Mouse (Mus musculus): ENCODE results near the gene Dmwd. TPM values are rescaled to one million over a fixed set of nuclear protein-coding genes. Genes with fewer than 3 reads are reported as not detected.

Gene Dmwd
- total RNA-seq, 2 experiments from 2014 or later: 151 to 162 TPM

GRCm38 (mm10) chr7:19092381-19093173 lies 16.6 kb downstream of the Dmwd start:
- no peak for DNase-seq (ENCODE audit: low spot score in 2 of 2)
- intact Hi-C loops (cut with DNase I): no loop called here

DNA sequence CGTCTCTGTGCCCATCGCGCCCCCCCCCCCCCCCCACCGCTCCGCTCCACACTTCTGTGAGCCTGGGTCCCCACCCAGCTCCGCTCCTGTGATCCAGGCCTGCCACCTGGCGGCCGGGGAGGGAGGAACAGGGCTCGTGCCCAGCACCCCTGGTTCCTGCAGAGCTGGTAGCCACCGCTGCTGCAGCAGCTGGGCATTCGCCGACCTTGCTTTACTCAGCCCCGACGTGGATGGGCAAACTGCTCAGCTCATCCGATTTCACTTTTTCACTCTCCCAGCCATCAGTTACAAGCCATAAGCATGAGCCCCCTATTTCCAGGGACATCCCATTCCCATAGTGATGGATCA lies 17.1 kb downstream of the Dmwd start:
- intact Hi-C loops (cut with DNase I): no loop called here

DNA sequence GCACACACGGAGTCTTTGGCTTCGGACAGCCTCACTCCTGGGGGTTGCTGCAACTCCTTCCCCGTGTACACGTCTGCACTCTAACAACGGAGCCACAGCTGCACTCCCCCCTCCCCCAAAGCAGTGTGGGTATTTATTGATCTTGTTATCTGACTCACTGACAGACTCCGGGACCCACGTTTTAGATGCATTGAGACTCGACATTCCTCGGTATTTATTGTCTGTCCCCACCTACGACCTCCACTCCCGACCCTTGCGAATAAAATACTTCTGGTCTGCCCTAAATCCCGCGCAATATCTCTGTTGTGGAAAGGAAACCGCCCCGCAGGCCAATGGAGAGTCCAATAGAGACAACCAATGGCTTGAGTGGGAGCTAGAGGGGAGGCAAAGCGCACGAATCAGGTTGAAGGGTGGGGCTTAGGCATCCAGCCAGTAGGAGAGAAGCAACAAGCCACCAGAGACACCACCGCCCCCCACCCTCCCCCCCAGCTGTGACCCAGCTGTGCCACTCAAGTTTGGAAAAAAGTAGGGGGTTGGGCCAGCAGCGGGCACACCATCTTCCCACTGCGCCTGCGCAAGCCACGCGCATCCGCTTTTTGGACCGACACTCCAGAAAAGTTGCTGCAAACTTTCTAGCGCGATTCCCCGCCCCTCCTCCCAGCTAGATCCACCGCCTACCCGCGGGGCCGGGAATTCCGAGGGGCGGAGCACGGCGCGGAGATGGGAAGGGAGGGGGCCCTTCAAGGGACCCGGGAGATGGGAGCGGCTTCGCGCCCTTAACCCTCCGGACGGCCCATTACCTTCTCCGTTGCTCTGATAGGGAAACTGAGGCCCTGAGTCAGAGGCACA lies 17.7 kb downstream of the Dmwd start:
- intact Hi-C loops (cut with DNase I): no loop called here

More for the DNA sequence above, 17.1 kb downstream of the Dmwd start:
- DNase-seq (ENCODE audit: low spot score in 2 of 2): peak; percentile 75 to 82

DNA sequence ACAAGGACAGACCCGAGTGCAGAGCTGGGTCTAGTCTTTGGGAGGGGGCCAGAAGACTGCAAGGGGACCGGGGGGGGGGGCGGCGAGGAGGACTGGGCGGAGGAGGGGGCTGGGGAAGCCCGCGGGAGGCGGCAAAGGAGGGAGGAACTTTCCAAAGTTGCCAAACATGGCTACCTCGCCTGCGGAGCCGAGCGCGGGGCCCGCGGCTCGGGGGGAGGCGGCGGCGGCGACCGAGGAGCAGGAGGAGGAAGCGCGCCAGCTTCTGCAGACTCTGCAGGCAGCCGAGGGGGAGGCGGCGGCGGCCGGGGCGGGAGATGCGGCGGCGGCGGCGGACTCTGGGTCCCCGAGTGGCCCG lies 18.4 kb downstream of the Dmwd start, which contains the start of gene Six5:
Six5 (plus strand) TSS at position 124 of the 355 bp plus-strand sequence.
- no peak for DNase-seq (ENCODE audit: low spot score in 2 of 2)
- intact Hi-C loops (cut with DNase I): no loop called here

More for the DNA sequence above, 17.7 kb downstream of the Dmwd start:
- peak; percentile 86 to 94 for DNase-seq (ENCODE audit: low spot score in 2 of 2)

DNA sequence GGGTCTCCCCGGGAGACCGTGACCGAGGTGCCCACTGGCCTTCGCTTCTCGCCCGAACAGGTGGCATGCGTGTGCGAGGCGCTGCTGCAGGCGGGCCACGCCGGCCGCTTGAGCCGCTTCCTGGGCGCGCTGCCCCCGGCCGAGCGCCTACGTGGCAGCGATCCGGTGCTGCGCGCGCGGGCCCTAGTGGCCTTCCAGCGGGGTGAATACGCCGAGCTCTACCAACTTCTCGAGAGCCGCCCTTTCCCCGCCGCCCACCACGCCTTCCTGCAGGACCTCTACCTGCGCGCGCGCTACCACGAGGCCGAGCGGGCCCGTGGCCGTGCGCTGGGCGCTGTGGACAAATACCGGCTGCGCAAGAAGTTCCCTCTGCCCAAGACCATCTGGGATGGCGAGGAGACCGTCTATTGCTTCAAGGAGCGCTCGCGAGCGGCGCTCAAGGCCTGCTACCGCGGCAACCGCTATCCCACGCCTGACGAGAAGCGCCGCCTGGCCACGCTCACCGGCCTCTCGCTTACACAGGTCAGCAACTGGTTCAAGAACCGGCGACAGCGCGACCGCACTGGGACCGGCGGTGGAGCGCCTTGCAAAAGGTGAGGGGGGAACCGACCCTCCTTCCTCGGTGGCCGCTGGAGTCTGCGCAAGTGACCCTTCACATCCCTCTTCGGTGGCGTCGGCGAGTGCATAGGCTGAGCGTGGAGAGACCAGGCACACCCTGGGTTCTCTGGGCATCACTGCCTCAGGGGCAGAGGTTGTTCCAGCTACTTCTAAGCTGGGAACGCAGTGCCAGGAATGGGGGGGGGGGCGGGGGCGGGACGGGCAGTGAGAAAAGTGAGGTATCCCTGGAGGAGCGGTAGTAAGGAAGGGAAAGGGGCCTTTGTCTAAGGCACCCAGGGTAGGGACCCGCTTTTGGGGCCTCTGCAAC lies 19.1 kb downstream of the Dmwd start:
- DNase-seq (ENCODE audit: low spot score in 2 of 2): no peak
- intact Hi-C loops (cut with DNase I): no loop called here

DNA sequence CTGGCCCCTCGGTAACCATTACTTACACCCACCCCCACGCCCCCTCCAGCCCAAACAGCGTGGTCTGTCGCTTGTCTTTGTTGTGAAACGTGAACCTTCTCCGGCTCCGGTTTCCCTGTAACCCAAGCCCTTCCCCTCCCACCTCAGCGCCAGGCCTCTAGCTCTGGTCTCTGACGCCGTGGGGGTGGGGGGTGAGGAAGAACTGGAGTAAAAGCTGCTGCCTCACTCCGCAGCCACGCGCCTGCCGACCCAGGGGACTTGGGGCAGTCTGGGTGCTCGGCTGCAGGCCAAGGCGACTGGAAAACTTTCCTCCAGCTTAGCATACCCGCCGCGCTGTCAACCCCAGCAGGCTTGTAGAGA lies 19.7 kb downstream of the Dmwd start:
- DNase-seq (ENCODE audit: low spot score in 2 of 2): no peak
- intact Hi-C loops (cut with DNase I): no loop called here

DNA sequence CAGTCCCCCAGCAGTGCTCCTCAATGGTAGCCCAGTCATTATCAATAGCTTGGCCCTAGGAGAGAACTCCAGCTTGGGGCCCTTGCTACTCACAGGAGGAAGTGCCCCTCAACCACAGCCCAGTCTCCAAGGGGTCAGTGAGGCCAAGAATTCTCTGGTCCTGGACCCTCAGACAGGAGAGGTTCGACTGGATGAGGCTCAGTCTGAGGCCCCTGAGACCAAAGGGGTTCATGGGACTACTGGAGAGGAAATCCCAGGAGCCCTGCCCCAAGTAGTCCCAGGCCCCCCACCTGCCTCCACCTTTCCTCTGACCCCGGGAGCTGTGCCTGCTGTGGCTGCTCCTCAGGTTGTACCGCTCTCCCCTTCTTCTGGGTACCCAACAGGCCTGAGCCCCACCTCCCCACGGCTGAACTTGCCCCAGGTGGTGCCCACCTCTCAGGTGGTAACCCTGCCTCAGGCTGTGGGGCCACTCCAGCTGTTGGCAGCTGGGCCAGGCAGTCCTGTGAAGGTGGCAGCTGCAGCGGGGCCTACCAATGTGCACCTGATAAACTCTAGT lies 20.5 kb downstream of the Dmwd start:
- no peak for DNase-seq (ENCODE audit: low spot score in 2 of 2)
- intact Hi-C loops (cut with DNase I): no loop called here

GRCm38 (mm10) chr7:19097217-19097616 lies 21.2 kb downstream of the Dmwd start:
- no peak for DNase-seq (ENCODE audit: low spot score in 2 of 2)
- intact Hi-C loops (cut with DNase I): no loop called here

GRCm38 (mm10) chr7:19097863-19098262 lies 21.8 kb downstream of the Dmwd start:
- no peak for DNase-seq (ENCODE audit: low spot score in 2 of 2)
- intact Hi-C loops (cut with DNase I): no loop called here

- intact Hi-C loops (cut with DNase I): no loop called here
Observed at GRCm38 (mm10) chr7:19098811-19099210, 22.8 kb downstream of the Dmwd start.

DNA sequence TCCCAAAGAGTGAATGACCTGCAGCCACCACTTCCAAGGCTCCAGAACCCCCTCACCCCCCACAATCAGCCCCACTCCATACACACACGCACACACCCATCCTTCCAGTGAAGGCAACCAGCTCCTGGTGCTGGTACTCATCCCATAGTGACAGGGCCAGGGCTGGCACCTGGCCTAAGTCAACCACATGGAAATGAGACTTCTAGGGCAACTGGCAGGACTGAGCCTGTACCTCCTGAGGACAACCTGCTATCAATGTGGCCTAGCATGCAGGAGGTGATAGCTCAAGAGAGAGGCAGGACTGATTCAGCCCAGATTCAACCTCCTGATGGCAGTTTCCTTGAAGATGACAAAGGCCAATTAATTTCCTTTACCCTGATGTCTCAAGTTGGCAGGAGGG lies 24.3 kb downstream of the Dmwd start:
- intact Hi-C loops (cut with DNase I): no loop called here

More at GRCm38 (mm10) chr7:19098811-19099210, 22.8 kb downstream of the Dmwd start:
- DNase-seq (ENCODE audit: low spot score in 2 of 2): no peak

DNA sequence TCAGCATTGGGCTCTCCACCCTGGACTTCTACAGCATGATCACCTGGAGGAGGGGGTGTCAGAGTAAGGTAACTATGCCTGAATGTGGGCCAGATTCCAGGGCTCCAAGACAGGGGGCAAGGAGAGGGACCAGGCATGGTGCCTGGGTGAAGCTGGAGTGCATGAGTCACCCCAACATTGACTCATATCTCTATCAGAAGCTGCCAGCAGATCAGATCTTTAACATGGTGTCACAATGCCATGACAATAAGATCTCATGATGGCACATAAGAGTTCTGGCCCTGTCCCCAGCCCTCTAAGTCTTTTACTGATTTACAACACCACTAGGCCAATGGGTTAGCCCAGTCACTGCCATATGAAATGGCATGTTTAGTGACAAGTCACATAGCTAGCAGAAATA lies 27.7 kb downstream of the Dmwd start:
- DNase-seq (ENCODE audit: low spot score in 2 of 2): no peak
- intact Hi-C loops (cut with DNase I): no loop called here

More for the DNA sequence above, 24.3 kb downstream of the Dmwd start:
- DNase-seq (ENCODE audit: low spot score in 2 of 2): no peak

- intact Hi-C loops (cut with DNase I): no loop called here
- no peak for DNase-seq (ENCODE audit: low spot score in 2 of 2)
Observed at GRCm38 (mm10) chr7:19104486-19104885, 28.5 kb downstream of the Dmwd start.

DNA sequence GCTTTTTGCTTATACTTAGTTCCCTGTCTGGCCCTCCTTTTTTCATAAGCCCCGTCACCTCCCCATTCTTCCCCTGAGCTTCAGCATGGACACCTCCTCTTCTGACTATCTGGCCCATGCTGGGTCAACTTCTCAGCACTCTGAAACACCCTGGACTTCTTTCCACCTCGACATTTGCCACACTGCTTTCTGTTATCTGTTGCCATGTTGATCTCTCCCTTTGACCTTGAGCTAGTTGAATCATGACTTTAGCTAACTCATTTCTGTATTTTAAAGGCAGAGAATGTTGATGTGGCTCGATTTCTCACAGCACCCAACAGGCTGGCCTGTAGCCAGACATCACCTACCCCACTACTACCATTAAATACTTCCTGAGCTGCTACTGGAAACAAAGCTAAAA lies 31.4 kb downstream of the Dmwd start:
- no peak for DNase-seq (ENCODE audit: low spot score in 2 of 2)
- intact Hi-C loops (cut with DNase I): no loop called here

DNA sequence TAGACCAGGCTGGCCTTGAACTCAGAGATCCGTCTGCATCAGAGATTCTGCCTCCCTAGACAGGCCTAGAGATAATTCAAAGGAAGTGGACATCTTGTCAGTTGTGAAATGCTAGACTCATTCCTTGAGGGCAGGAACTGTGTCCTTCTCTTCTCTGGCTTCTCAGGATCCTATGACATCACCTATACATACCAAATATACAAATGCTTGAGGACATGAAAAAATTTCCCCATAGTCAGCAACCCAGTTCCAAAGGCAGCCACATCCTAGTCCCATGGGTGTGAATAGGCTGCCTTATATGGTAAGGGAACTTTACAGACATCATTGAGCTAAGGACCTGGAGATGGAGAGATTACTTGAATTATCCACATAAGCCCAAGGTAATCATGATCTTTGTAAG lies 33.5 kb downstream of the Dmwd start:
- no peak for DNase-seq (ENCODE audit: low spot score in 2 of 2)
- intact Hi-C loops (cut with DNase I): no loop called here

DNA sequence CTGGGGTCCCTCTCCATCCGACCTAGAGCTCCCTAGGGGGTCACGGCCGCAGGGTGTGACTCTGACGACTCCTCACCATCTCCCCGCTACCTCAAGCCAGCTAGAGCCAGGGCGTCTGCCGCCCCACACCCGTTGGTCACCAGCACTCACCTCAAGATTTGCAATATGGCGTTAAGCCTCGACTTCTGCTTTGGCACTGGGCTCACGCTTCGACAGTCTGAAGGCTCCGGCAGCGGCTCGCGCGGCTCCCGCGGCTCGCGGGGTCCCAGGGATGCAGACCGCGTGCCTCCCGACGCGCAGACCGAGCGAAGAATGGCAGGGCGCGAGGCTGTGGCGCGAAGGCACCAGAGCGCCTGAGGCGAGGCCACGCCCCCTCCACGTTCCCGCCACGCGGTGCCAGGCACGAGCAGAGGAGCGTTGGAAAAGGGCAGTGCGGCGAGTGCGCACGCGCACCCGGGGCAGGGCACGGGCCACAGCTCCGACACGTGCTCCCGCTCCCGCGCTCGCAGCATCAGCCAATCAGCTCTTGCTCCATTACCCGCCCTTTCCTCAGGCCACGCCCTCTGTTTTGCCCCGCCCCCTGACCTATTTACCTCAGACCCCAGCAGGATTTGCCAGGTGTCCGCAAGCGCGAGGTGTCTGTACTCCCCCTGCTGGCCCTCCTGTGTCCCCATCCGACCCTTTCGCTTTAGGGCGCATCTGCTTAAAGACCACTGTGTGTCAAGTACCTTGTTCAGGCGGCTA lies 42.2 kb downstream of the Dmwd start, which contains the start of gene Gm4969:
Gm4969 (minus strand) TSS at position 341 of the 744 bp plus-strand sequence.
- peak; percentile 73 to 86 for DNase-seq (ENCODE audit: low spot score in 2 of 2)
- intact Hi-C loops (cut with DNase I): no loop called here

DNA sequence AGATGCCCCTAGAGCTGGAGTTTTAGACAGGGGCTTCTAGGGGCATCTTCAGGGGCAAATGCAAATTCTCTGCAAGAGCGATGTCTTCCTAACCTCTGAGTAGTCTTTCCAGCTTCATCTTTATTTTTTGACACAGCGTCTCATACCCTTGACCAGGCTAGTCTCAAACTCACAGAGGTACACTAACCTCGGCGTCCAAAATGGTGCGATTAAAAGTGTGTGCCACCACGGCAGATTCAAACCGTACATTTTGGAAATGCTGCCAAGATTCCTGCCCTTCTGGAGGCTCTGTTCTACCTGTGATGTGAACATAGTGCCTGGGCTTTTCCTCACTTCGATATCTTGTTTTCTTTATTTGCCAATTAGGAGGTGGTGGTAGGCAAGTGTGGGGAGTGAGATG lies 43.1 kb downstream of the Dmwd start:
- intact Hi-C loops (cut with DNase I): no loop called here
- no peak for DNase-seq (ENCODE audit: low spot score in 2 of 2)

GRCm38 (mm10) chr7:19119631-19120429 lies 43.8 kb downstream of the Dmwd start, which contains the start of gene Fbxo46:
TSS of gene Fbxo46 (plus strand) at chr7:19119859.
- peak; percentile 94 to 97 for DNase-seq (ENCODE audit: low spot score in 2 of 2)
- intact Hi-C loops (cut with DNase I): no loop called here

Measured in left cerebral cortex, postnatal 14 days (tissue).